ENCODE assay signal across 8 mouse cellular contexts in the genomic region with DNA sequence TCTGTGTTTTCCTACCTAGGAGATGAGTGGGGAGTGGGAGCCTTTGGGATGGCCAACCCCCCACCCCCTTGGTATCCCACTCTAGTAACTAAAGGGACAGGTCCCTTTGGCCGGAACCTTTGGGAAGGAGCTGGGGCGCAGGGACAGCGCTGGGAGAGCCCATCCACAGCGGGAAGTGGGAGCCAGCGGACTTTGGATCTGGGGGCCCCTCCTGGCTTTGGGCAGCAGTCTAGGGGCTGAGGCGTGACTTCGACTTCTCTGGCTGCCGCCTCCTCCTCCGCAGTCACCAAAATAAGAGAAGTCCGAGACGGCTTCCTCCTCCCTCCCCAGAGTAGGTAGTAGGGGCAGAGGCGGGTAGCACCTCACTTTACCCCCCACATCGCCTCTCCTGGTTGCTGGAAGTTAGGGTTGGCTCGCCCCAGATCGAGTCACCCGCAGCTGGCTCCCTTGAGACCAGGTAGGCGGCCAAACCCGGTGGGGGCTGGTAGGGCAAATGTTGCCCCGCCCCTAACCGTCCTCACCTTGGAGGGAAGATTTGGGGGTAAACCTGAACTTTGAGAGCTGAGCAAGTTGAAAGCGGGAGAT. TPM values are rescaled to one million over a fixed set of nuclear protein-coding genes. Genes with fewer than 3 reads are reported as not detected.
DNase-seq lines count a peak whose midpoint lies in the region; ATAC-seq and TF ChIP-seq lines count a peak whose summit lies in the region.

A gene (plus strand): TSS at position 282 of the 585 bp plus-strand sequence.

- H3K4me1 ChIP-seq in ES-E14 (ENCODE audit: control insufficient read depth in 2 of 2, insufficient read depth in 2 of 2, low read length in 2 of 2, poor library complexity in 1 of 2), result peaks cover 19 to 64% of the 10 kb centered on the region in 2 experiments
- peaks cover 19% of the 10 kb centered on the region for H3K4me1 ChIP-seq in embryonic facial prominence, embryonic 12.5 days
- H3K4me1 ChIP-seq in intestine, embryonic 16.5 days (ENCODE audit: control insufficient read depth, insufficient read depth, low read length), result peaks cover 26% of the 10 kb centered on the region
- H3K4me1 ChIP-seq in stomach, embryonic 15.5 days, result peaks cover 9% of the 10 kb centered on the region

- 8% methylated on average over 21 of the region's 21 CpGs for WGBS in embryonic facial prominence, embryonic 12.5 days
- WGBS in intestine, embryonic 16.5 days, result 13% methylated on average over 21 of the region's 21 CpGs
- 10% methylated on average over 21 of the region's 21 CpGs for WGBS in macrophage (ENCODE audit: missing documents)
- WGBS in stomach, embryonic 15.5 days, result 15% methylated on average over 21 of the region's 21 CpGs

- H3K4me3 ChIP-seq in ES-E14 (ENCODE audit: insufficient read depth in 1 of 2, low read depth in 1 of 2, low read length in 2 of 2, poor library complexity in 1 of 2, severe bottlenecking in 1 of 2), result peak within 1 kb of the TSS; percentile 37 to 50
- H3K4me3 ChIP-seq in embryonic facial prominence, embryonic 12.5 days, result peak within 1 kb of the TSS; percentile 8
- H3K4me3 ChIP-seq in intestine, embryonic 16.5 days (ENCODE audit: low read length), result peak within 1 kb of the TSS; percentile 43
- peak within 1 kb of the TSS; percentile 0; the same call in 1 of the 2 replicates for H3K4me3 ChIP-seq in macrophage (ENCODE audit: inconsistent target)
- peak within 1 kb of the TSS; percentile 25 for H3K4me3 ChIP-seq in stomach, embryonic 15.5 days (replicated peaks)

- H3K79me2 ChIP-seq in macrophage (ENCODE audit: inconsistent target), result no peaks in the 10 kb centered on the region

- H3K36me3 ChIP-seq in ES-E14 (ENCODE audit: control insufficient read depth, insufficient read depth, low read length, poor library complexity, severe bottlenecking), result no peaks in the 10 kb centered on the region
- H3K36me3 ChIP-seq in embryonic facial prominence, embryonic 12.5 days, result no peaks in the 10 kb centered on the region
- no peaks in the 10 kb centered on the region for H3K36me3 ChIP-seq in intestine, embryonic 16.5 days (ENCODE audit: control insufficient read depth, insufficient read depth, low read length)
- H3K36me3 ChIP-seq in macrophage (ENCODE audit: inconsistent target), result no peaks in the 10 kb centered on the region
- H3K36me3 ChIP-seq in stomach, embryonic 15.5 days, result no peaks in the 10 kb centered on the region

- peak within 1 kb of the TSS; percentile 79; the same call in 1 of the 2 replicates for H3K27ac ChIP-seq in ES-E14 (ENCODE audit: insufficient read depth, low read depth, low read length, poor library complexity, severe bottlenecking)
- no peak within 1 kb of the TSS for H3K27ac ChIP-seq in embryonic facial prominence, embryonic 12.5 days
- peak within 1 kb of the TSS; percentile 52; the same call in 1 of the 2 replicates for H3K27ac ChIP-seq in intestine, embryonic 16.5 days (ENCODE audit: low read length)
- no peak within 1 kb of the TSS for H3K27ac ChIP-seq in macrophage
- 0 out of 2 replicates have a peak within 1 kb of the TSS, but pooled peaks have one; percentile 35 for H3K27ac ChIP-seq in stomach, embryonic 15.5 days

- no peaks in the 10 kb centered on the region for H3K9me3 ChIP-seq in ES-E14 (ENCODE audit: control insufficient read depth, insufficient read depth, low read depth, low read length)
- no peaks in the 10 kb centered on the region for H3K9me3 ChIP-seq in embryonic facial prominence, embryonic 12.5 days
- no peaks in the 10 kb centered on the region for H3K9me3 ChIP-seq in intestine, embryonic 16.5 days (ENCODE audit: control insufficient read depth, low read length)
- no peaks in the 10 kb centered on the region for H3K9me3 ChIP-seq in stomach, embryonic 15.5 days

- peak within 1 kb of the TSS; percentile 52; the same call in 1 of the 2 replicates for H3K9ac ChIP-seq in ES-E14 (ENCODE audit: insufficient read depth, low read depth, low read length, poor library complexity, severe bottlenecking)
- H3K9ac ChIP-seq in embryonic facial prominence, embryonic 12.5 days, result no peak within 1 kb of the TSS
- H3K9ac ChIP-seq in intestine, embryonic 16.5 days (ENCODE audit: low read depth, low read length), result peak within 1 kb of the TSS; percentile 63
- no peak within 1 kb of the TSS for H3K9ac ChIP-seq in stomach, embryonic 15.5 days

- H3K4me2 ChIP-seq in embryonic facial prominence, embryonic 12.5 days (replicated peaks), result peak within 1 kb of the TSS; percentile 31
- peak within 1 kb of the TSS; percentile 64 for H3K4me2 ChIP-seq in intestine, embryonic 16.5 days (ENCODE audit: low read depth, low read length)
- H3K4me2 ChIP-seq in stomach, embryonic 15.5 days, result peak within 1 kb of the TSS; percentile 45

- ATAC-seq in embryonic facial prominence, embryonic 12.5 days (ENCODE audit: insufficient number of reproducible peaks, insufficient read depth, low FRiP score, low TSS enrichment), result no peak
- ATAC-seq in intestine, embryonic 16.5 days, result peak; percentile 86
- ATAC-seq in stomach, embryonic 15.5 days (ENCODE audit: insufficient read depth, low FRiP score, low read depth), result no peak; the same call in 1 of the 2 replicates

- H3K27me3 ChIP-seq in embryonic facial prominence, embryonic 12.5 days, result peaks cover 39% of the 10 kb centered on the region
- peaks cover 5% of the 10 kb centered on the region; the same call in 1 of the 2 replicates for H3K27me3 ChIP-seq in intestine, embryonic 16.5 days (replicated peaks; ENCODE audit: control insufficient read depth, insufficient read depth, low read length)
- peaks cover 16% of the 10 kb centered on the region for H3K27me3 ChIP-seq in stomach, embryonic 15.5 days (replicated peaks)

- no peak for DNase-seq in ES-E14 (ENCODE audit: low read depth, low spot score)
- no peak for DNase-seq in gastrocnemius, postnatal 25 days
- no peak for DNase-seq in cerebellum, adult 11-12 months
- no peak for DNase-seq in MN1 (ENCODE audit: low spot score)

- in situ Hi-C loops in ES-E14 (cut with MboI; ENCODE audit: low sequenced_read_pairs in 2 of 2, unreplicated experiment in 2 of 2), result no loop called here

TF ChIP-seq in ES-E14, 5 proteins besides CTCF, POLR2A, EP300 and RAD21:
- no peak for TF ChIP-seq ZC3H11A (IDR thresholded peaks at IDR 0.05; ENCODE audit: borderline replicate concordance, low read depth, low read length)
- no peak for TF ChIP-seq ZNF384 (IDR thresholded peaks at IDR 0.05; ENCODE audit: low read depth, low read length)
- TF ChIP-seq HCFC1 (IDR thresholded peaks at IDR 0.05; ENCODE audit: borderline replicate concordance, insufficient read depth, low read length), result no peak

RNA-seq across cellular contexts. Expression of the gene that starts here (rescaled TPM):
- total RNA-seq in ES-E14 (2012; rRNA removed), result 1.3 and 1.8 TPM in 2 replicates
- polyA plus RNA-seq in embryonic facial prominence, embryonic 12.5 days (2016; fragmentation: Nextera tagmentation; extraction: Ambion mirVana), result 0.29 and 0.39 TPM in 2 replicates
- 3.1 and 3.5 TPM in 2 replicates for polyA plus RNA-seq in intestine, embryonic 16.5 days (2015; fragmentation: Nextera tagmentation; extraction: Ambion mirVana)
- total RNA-seq in macrophage (2018; cell fraction: chromatin; rRNA removed), result 1 to 10 TPM in 13 of 26 experiments, under 1 TPM in 13; 0.33 to 4.1 (median 1.1) TPM
- 1 to 10 TPM in 20 of 26 experiments, under 1 TPM in 6; 0.75 to 2.5 (median 1.3) TPM for total RNA-seq in macrophage (2018; cell fraction: cytosol; rRNA removed)
- 1 to 10 TPM in 24 of 26 experiments, under 1 TPM in 2; 0.96 to 7.2 (median 2.8) TPM for total RNA-seq in macrophage (2018; cell fraction: nucleus; rRNA removed)
- polyA plus RNA-seq in macrophage (2018), result 0.91 to 1.8 TPM (median 1.2 TPM) in 3 replicates
- polyA plus RNA-seq in stomach, embryonic 15.5 days (2015; fragmentation: Nextera tagmentation; extraction: Ambion mirVana), result 1.6 TPM in 2 replicates
- under 1 TPM in 1 of 2 experiments, not detected in 1; 0.43 TPM for total RNA-seq in gastrocnemius, postnatal 25 days (2021)

Comparison
In these comparisons a context has a peak if more than half of its experiments do, and no peak if none do; other contexts are left out.
1. H3K27ac ChIP-seq: peak in ES-E14 (single experiment), intestine, embryonic 16.5 days (single experiment) and stomach, embryonic 15.5 days (single experiment); none in embryonic facial prominence, embryonic 12.5 days (single experiment) and macrophage (single experiment).
2. H3K9ac ChIP-seq: peak in ES-E14 (single experiment) and intestine, embryonic 16.5 days (single experiment); none in embryonic facial prominence, embryonic 12.5 days (single experiment) and stomach, embryonic 15.5 days (single experiment).
3. Peak in every context shown above with its lines, with median percentiles within 50 percentile points of each other: H3K4me3 ChIP-seq and H3K4me2 ChIP-seq.